Mouse (Mus musculus) T-helper 2 cell (primary cell): Measurements from ENCODE around the gene AW011738.

Experiments
- in situ Hi-C: fragments of 300-600 bp; cut with MboI, MseI; formaldehyde crosslinking; loops from one replicate; pipeline ENCODE4 v1.15.1; 2025; ENCODE audit warnings: high pct_unique_total_duplicates

The AW011738 gene

DNA sequence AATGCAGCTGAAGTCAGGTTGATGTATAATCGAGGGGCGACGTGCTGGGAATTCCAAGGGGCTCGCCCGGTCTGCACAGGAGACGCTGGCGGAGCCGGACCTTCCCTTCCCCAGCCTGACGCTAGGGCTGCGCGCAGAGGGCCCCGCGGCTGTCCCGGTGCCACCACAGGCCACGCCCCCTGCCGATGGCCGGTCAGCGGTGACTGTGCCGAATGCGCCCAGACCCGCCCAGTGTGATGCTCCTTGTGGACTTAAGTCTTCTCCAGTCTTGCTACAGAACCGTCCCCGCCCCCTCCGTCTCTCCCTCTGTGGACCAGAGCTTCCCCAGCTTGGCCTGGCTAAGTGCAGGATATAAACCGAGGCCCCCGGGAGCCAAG is 5.3 kb upstream of the AW011738 start:
- in situ Hi-C loops, result no loop called here

- in situ Hi-C loops, result no loop called here
Measured at GRCm38 (mm10) chr4:156200623-156201475, 2.3 kb upstream of the AW011738 start, which contains the start of gene Isg15. Gene Isg15 (minus strand): TSS chr4:156200818.

DNA sequence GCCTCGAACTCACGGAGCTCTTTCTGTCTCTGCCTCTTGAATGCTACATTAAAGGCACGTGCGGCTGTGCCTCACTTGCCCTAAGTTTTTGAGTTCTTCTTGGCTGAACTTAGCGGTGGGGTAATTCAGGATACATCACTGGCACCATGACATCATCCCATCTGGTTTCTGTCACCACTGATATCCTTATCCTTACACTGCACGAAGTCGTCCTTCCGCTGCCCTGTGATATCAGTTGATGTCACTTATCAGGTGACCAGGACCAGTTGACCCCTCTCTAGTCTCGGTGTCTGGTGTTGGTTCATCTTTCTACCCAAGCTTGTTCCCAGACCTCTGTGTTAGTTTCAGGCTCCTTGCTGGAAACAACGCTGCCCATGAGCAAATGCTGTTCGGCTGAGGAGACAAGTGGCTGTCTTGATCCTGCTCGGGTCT is 626 bp upstream of the AW011738 start:
- in situ Hi-C loops, result no loop called here

- in situ Hi-C loops, result no loop called here
Measured at GRCm38 (mm10) chr4:156203413-156204131, 468 bp downstream of the AW011738 start.

- in situ Hi-C loops, result no loop called here
Measured at GRCm38 (mm10) chr4:156208872-156209271, 5.8 kb downstream of the AW011738 start.

- in situ Hi-C loops, result no loop called here
Measured at GRCm38 (mm10) chr4:156209963-156210635, 7.0 kb downstream of the AW011738 start.

DNA sequence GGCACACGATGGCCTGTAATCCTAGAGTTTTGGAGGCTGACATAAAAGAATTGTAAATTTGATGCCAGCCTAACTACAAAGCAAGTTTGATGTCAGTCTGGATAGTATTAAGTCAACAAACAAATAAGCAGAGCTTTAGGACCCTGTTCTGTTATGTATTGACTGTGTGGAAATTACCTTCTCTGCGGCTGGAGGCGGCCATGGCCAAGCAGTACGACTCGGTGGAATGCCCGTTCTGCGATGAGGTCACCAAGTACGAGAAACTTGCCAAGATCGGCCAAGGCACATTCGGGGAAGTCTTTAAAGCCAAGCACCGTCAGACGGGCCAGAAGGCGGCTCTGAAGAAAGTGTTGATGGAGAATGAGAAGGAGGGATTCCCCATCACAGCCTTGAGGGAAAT is 10.0 kb downstream of the AW011738 start:
- in situ Hi-C loops, result no loop called here

DNA sequence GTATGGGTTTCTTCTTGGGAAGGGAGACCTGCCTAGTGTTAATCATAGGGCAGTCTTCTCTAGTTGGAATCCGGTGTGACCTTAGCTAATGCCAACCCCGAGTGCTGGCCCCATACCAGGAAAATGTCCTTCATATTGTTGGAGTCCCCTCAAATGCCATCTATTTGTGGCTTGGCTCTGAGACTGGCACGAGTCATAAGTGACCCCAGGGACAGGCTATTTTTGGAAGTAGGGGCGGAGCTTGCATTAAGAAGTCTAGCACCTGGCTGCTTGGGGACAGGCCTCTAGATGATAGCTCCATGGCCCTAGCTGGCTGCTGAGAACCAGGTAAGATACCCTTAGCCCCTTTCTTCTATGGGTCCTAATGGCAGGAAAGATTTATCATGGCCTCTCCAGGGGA is 12.5 kb downstream of the AW011738 start, which contains the start of gene Perm1:
Perm1 (plus strand) TSS at position 220 of the 400 bp plus-strand sequence.
- in situ Hi-C loops, result no loop called here

DNA sequence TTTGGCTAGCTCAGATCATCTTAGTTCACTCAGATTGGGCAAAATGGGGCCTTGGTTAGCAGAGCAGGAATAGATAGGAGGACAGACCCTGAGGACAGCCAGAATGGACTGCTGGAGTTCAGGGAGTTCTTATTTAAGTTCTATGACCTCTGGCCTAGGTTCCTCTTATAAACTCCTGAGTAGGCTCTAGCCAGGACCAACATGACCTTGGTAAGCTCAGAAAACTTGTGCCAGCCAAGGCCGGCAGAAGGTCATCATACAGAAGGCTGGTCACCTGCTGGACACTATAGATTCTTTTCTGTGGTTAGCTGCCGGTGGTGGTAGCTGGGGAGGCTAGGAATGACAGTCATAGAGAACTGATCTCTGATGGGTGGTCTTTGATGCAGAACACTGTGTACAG is 13.1 kb downstream of the AW011738 start:
- in situ Hi-C loops, result no loop called here

DNA sequence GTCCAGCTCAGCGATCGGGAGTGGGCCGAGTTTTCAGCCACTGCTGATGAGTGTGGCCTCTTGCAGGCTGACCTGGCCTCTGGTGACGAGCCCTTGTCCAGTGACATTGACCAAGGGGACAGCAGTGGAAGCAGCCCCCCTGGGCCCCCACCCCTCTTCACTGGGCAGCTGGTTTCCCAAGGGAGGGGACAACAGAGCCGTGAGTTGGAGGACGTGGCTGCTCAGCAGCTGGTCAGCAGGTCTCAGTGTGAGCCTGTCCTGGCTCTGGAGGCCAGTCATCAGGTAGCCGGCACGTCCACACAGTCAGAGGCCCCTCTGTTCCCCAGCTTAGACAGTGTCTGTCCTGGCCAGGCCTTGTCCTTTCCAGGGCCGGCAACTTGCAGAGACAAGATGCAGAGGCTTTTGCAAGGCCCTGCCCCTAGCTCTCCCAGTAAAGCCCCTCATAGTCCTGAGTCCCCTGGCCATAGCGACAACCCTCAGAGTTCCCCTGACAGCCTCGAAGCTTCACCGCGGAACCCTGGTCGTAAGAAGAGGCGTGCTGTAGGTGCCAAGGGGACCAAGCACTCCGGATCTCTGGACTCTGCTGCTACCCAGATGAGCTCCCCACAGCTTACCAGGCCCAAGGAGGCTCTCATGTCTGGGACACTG is 14.0 kb downstream of the AW011738 start:
- in situ Hi-C loops, result no loop called here

DNA sequence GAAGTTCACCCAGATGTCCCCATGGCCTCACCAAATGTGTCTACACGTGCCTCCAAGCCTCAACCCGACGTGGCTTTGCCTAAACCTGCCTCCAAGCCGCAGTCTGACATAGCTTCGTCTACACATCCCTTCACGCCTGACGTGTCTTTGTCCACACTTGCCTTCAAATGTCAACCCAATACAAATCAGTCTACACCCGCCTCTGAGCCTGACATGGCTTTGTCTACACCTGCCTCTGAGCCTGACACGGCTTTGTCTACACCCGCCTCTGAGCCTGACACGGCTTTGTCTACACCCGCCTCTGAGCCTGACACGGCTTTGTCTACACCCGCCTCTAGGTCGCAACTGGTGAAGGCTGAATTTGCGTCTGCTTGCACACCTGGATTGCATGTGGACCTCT is 14.7 kb downstream of the AW011738 start:
- in situ Hi-C loops, result no loop called here

GRCm38 (mm10) chr4:156219936-156220335 is 16.8 kb downstream of the AW011738 start:
- in situ Hi-C loops, result loop anchor here (10.0 kb wide), 2 partner anchors 55 to 315 kb away; no protein-coding TSS in a partner anchor

GRCm38 (mm10) chr4:156224276-156224675 is 21.2 kb downstream of the AW011738 start:
- in situ Hi-C loops, result loop anchor here (10.0 kb wide), 2 partner anchors 59 to 319 kb away; no protein-coding TSS in a partner anchor

- in situ Hi-C loops, result loop anchor here (5.0 to 10.0 kb wide), 3 partner anchors 63 to 323 kb away; no protein-coding TSS in a partner anchor
Measured at GRCm38 (mm10) chr4:156227752-156228392, 24.8 kb downstream of the AW011738 start.

DNA sequence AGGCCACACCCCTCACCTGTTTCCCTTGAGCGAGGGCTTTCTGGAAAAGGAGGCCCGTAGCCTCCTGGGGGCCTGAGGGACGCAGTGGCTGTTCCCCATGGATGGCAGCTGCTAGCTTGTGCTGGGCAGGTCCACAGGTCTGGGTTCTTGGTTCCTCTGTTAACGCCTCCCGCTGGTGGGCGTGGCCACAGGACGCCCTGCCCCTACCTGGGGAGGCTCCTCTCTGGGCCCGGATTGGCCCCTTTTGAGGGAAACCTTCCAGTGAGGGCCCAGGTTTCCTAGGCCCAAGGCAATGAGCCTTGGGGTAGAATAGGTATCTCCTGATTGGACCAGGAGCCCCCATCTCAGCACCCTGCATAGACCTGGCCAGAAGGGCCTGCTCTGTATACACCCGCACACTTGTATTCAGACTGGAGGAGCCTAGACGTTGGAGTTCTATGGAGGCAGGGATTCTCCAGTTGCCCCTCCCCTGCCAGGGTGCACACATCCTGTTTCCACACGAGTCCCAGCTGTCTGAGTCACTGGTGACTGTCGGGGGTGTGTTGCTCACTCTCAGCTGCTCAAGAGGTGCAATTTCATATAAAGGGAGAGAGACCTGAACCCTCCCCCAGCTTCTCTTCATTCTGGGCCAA is 25.4 kb downstream of the AW011738 start:
- in situ Hi-C loops, result loop anchor here (5.0 to 10.0 kb wide), 3 partner anchors 64 to 324 kb away; no protein-coding TSS in a partner anchor

DNA sequence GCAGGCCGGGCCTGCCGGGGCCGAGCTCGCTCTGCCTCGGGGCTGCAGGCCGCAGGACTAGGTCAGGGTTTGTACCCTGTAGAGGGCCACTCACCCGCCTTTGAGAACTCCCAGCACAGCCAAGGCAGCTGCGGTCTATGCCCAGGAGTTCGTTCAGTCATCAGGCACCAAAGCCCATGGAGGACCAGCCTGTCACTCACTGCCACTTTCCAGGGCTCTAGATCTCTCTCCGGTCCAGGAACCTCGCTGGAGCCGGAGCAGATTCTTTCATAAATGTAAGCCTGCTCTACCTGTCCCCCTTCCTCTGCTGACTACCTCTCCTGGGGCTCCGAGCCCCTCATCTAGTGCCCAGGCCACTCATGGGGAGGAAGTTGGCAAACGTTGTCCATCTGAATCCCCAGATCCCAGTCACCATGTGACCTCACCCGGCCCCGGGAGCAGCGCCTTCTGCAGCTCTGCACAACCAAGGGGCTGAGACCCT is 31.0 kb downstream of the AW011738 start:
- in situ Hi-C loops, result no loop called here

DNA sequence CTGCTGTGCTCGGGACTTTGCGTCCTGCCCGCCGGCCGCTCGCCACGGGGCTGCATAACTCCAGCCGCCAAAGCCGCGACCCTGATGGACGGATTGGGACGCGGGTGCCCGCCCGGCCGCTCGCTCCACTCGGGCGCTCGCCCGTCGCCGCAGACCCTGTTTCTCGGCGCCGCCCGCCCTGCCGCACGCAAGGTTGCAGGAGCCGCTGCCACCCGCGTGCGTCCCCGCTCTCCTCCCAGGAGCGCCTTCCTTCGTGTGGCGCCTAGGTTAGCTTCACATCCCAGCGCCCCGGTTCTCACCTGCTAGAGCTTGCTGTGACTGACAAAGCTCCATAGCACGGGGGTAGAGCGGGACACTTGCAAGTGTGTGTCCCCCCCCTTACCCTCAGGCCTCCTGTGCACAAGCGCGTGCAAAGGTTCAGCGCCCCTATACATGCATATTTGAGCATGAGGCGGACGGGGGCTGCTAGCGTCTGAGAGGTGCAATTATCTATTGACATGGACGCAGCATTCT is 31.7 kb downstream of the AW011738 start, which contains the start of gene Plekhn1:
Plekhn1 (minus strand) TSS at position 157 of the 513 bp plus-strand sequence.
- in situ Hi-C loops, result no loop called here

DNA sequence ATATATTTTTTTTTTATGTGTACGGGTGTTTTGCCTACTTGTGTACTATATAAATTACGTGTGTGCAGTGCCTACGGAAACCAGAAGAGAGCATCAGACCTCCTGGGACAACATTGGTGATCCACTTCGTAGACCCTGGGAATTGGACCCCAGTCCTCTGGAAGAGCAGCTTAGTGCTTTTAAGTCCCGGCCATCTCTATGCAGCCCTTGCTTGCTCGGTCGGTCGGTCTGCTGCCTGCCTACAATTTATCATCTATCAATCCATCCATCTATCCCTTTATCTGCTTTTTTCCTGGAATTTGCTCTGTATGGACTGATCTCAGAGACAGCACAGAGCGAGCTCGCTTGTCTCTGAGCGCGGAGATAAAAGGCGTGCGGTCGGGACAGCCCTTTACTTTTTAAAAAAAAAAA is 32.3 kb downstream of the AW011738 start:
- in situ Hi-C loops, result no loop called here

DNA sequence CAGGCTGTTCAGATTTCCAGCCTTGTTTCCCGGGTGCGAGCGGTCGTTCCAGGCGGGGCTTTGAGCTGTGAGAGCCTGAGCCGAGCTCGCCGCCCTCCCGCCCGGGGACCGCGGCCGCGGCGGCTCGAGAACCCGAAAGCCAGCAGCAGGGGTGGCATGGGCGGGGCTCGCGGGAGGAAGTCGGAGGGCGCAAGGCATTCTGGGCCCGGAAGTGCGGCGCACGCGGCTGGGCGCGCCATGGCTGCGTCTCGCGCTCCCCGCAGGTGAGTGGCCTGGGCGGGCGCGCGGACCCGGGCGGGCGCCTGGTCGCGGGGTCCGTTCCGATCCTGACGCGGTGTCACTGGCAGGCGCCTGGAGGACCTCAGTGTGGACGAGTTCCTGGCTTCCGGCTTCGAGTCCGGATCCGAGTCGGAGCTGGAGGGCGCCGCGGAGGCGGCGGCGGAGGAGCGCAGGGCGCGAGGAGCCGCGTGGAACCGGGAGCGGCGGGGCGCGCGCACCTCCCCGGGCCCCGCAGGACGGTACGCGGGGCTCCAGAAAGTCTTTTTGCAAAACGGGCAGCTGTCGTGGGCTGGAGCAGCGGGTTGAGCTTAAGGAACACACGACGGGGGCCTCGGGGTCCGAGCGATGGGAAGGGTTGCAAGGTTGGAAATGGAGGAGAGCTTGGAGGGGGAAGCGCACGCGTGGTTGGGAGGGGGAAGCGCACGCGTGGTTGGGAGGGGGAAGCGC is 32.9 kb downstream of the AW011738 start, which contains the start of gene Noc2l:
Noc2l (plus strand) TSS at position 203 of the 726 bp plus-strand sequence.
- in situ Hi-C loops, result no loop called here
